Mouse (Mus musculus): ENCODE results near the gene Adamts7.

Adamts7 gene

DNA sequence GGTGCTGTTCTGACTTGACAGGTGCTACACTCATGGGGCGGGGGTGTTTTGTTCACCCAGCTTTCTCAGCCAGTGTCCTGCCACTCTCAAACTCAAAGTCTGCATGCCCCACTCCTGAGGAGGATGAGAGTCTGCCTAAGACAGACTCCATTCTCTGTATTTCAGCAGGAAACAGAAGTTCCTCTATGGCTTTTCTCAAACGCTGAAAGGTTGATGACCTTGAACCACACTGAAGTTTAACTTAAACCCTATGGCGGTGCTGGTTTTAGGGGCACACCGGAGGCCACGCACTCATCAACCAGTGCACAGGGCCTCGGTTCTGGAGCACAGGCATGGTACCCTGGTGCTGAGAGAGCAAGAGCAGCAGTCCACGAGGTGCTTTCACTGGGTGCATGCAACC is 94.4 kb downstream of the Adamts7 start:
- no peaks in the 10 kb centered on the region for H3K27me3 ChIP-seq (ENCODE audit: insufficient read depth, low read length)
- peaks cover 4% of the 10 kb centered on the region; the same call in 1 of the 2 replicates for H3K36me3 ChIP-seq (ENCODE audit: insufficient read depth, low read length)
- H3K4me3 ChIP-seq (replicated peaks; ENCODE audit: low read length): peak overlapping the region; percentile 24; the same call in 1 of the 2 replicates
- TF ChIP-seq POU5F1 (IDR thresholded peaks at IDR 0.05; ENCODE audit: borderline replicate concordance, low read length) (no peak), NANOG (IDR thresholded peaks at IDR 0.05; ENCODE audit: borderline replicate concordance, low read length) (no peak), CTCF (conservative IDR thresholded peaks at IDR 0.05; ENCODE audit: low read length) (no peak)
- no peaks in the 10 kb centered on the region for H3K9me3 ChIP-seq (ENCODE audit: low read length)
- H3K4me1 ChIP-seq (replicated peaks; ENCODE audit: low read depth, low read length): peaks cover 33% of the 10 kb centered on the region

All from E14TG2a.4 (cell line).